ENCODE assay signal across 11 mouse cellular contexts in the genomic region with DNA sequence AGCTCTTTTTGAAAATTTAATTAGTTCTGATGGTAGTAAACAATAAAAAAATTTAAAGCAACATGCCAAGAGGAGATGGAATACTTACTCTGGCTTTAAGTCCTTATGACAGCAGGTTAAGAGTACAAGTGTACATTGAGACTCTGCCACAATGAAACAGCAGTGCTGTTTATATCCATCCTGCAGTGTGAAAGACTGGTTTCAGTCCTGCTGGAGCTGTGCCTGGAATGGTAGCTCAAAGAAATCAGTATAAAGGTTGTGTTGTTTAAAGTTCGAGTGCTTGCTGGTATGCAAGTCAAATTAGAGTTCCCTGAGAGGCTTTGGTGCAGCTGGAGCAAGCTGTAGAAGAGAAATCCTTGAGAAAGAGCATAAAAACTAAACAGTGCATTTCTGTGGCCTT.
A peak's percentile ranks its signal among the peaks of the same experiment; 100 is the strongest.
DNase-seq lines count a peak whose midpoint lies in the region; ATAC-seq lines count a peak whose summit lies in the region.
"Had no signal": no experiment of that assay in that cellular context is flagged by ENCODE, and none has a peak within 500 bp of the region (broad histone marks: within the 10 kb centered on the region; RNA-seq: fewer than 3 reads in every experiment).

No protein-coding gene starts in this region.

- no peaks in the 10 kb centered on the region for H3K36me3 ChIP-seq in midbrain, embryonic 15.5 days (replicated peaks)
- H3K36me3 ChIP-seq in midbrain, embryonic 10.5 days = no peaks in the 10 kb centered on the region
- H3K36me3 ChIP-seq: heart, embryonic 12.5 days; lung, embryonic 15.5 days; stomach, embryonic 15.5 days had no signal

- no peaks in the 10 kb centered on the region for H3K4me1 ChIP-seq in midbrain, embryonic 15.5 days
- no peaks in the 10 kb centered on the region for H3K4me1 ChIP-seq in midbrain, embryonic 10.5 days
- H3K4me1 ChIP-seq: heart, embryonic 12.5 days; lung, embryonic 15.5 days; stomach, embryonic 15.5 days had no signal

- H3K27ac ChIP-seq in midbrain, embryonic 15.5 days = no peak overlapping the region
- H3K27ac ChIP-seq in midbrain, embryonic 10.5 days (replicated peaks) = no peak overlapping the region
- H3K27ac ChIP-seq: lung, embryonic 15.5 days; stomach, embryonic 15.5 days had no signal

- 23% methylated on average over 1 of the region's 1 CpGs for WGBS in midbrain, embryonic 15.5 days
- 66% methylated on average over 1 of the region's 1 CpGs for WGBS in midbrain, embryonic 10.5 days

- H3K9ac ChIP-seq in midbrain, embryonic 15.5 days = no peak overlapping the region
- H3K9ac ChIP-seq: heart, embryonic 12.5 days; lung, embryonic 15.5 days; stomach, embryonic 15.5 days had no signal

- no peaks in the 10 kb centered on the region for H3K9me3 ChIP-seq in midbrain, embryonic 15.5 days
- H3K9me3 ChIP-seq in midbrain, embryonic 10.5 days (replicated peaks) = no peaks in the 10 kb centered on the region
- H3K9me3 ChIP-seq: heart, embryonic 12.5 days; lung, embryonic 15.5 days; stomach, embryonic 15.5 days had no signal

- ATAC-seq in midbrain, embryonic 15.5 days (replicated peaks) = peak; percentile 69; the same call in 1 of the 2 replicates

- no peak overlapping the region for H3K4me2 ChIP-seq in midbrain, embryonic 15.5 days
- H3K4me2 ChIP-seq: heart, embryonic 12.5 days; lung, embryonic 15.5 days; stomach, embryonic 15.5 days had no signal

- DNase-seq in midbrain, embryonic 10.5 days (ENCODE audit: low spot score) = no peak
- peak; percentile 2 to 45 for DNase-seq in frontal cortex, adult 2 months (ENCODE audit: extremely low spot score in 1 of 2, low spot score in 1 of 2)
- peak; percentile 9 for DNase-seq in left cerebral cortex, adult 11 months (ENCODE audit: low spot score)
- peak; percentile 25 for DNase-seq in right cerebral cortex, postnatal 4 days
- no peak for DNase-seq in cerebellum, adult 9-10 months
- no peak for DNase-seq in spleen, adult 12 weeks (ENCODE audit: low spot score)
- DNase-seq: kidney, postnatal 14 days had no signal

- H3K27me3 ChIP-seq in midbrain, embryonic 15.5 days (replicated peaks) = no peaks in the 10 kb centered on the region
- H3K27me3 ChIP-seq in midbrain, embryonic 10.5 days (ENCODE audit: low read depth, poor library complexity, severe bottlenecking) = no peaks in the 10 kb centered on the region
- H3K27me3 ChIP-seq: heart, embryonic 12.5 days; lung, embryonic 15.5 days; stomach, embryonic 15.5 days had no signal

- no peak overlapping the region for H3K4me3 ChIP-seq in midbrain, embryonic 15.5 days
- no peak overlapping the region for H3K4me3 ChIP-seq in midbrain, embryonic 10.5 days
- H3K4me3 ChIP-seq: heart, embryonic 12.5 days; lung, embryonic 15.5 days; stomach, embryonic 15.5 days had no signal

Comparison
In these comparisons a context has a peak if more than half of its experiments do, and no peak if none do; other contexts are left out.
1. DNase-seq: peak in frontal cortex, adult 2 months (2 of 2), left cerebral cortex, adult 11 months (single experiment) and right cerebral cortex, postnatal 4 days (single experiment); none in midbrain, embryonic 10.5 days (single experiment), cerebellum, adult 9-10 months (single experiment) and spleen, adult 12 weeks (single experiment).